Mouse (Mus musculus) cerebellum, postnatal 25 days (tissue): Measurements from ENCODE around the gene Vcam1.

Source experiments
- DNase-seq, 2 experiments: peaks; one replicate each; pipeline ENCODE4 v3.0.0; 2021; ENCODE audit warnings: mixed read lengths in 2 of 2

Gene Vcam1

GRCm38 (mm10) chr3:116080939-116081676 lies 48.4 kb downstream of the Vcam1 start:
- DNase-seq: no peak

GRCm38 (mm10) chr3:116080166-116080788 lies 49.2 kb downstream of the Vcam1 start:
- DNase-seq: no peak

- DNase-seq: peak in 1 of 2 experiments; percentile 9
Observed at GRCm38 (mm10) chr3:116078490-116078889, 51.0 kb downstream of the Vcam1 start.

GRCm38 (mm10) chr3:116076739-116077138 lies 52.7 kb downstream of the Vcam1 start:
- DNase-seq: no peak

GRCm38 (mm10) chr3:116072584-116072983 lies 56.9 kb downstream of the Vcam1 start:
- DNase-seq: no peak

- DNase-seq: no peak
Observed at GRCm38 (mm10) chr3:116062141-116062540, 67.3 kb downstream of the Vcam1 start.

GRCm38 (mm10) chr3:116060320-116060719 lies 69.2 kb downstream of the Vcam1 start:
- no peak for DNase-seq
